Mouse (Mus musculus) forebrain, embryonic 10.5 days (tissue): ENCODE results near the gene Crygs. TPM values are rescaled to one million over a fixed set of nuclear protein-coding genes. Genes with fewer than 3 reads are reported as not detected.
"Not testable (repeated sequence)": the region's sequence is repeated elsewhere in the genome, so short reads cannot be mapped to it uniquely, and the experiment has no call there.

ENCODE experiments used
- DNase-seq: peaks from one replicate; pipeline ENCODE4 v3.0.0-alpha.2; 2017; ENCODE audit warnings: low spot score; ENCODE audit errors: extremely low spot score
- H3K27ac ChIP-seq: fragments of 300-500 bp; sonication (generic); 2 replicates; pipeline ENCODE4 v1.5.1; 2016; ENCODE audit warnings: mild to moderate bottlenecking
- H3K27me3 ChIP-seq: fragments of 300-500 bp; sonication (generic); 2 replicates; pipeline ENCODE4 v1.6.1; 2016; ENCODE audit warnings: mild to moderate bottlenecking; ENCODE audit not compliant: poor library complexity, severe bottlenecking
- H3K36me3 ChIP-seq: fragments of 300-500 bp; sonication (generic); replicated peaks from 2 replicates; pipeline ENCODE4 v1.6.1; 2016; ENCODE audit warnings: mild to moderate bottlenecking, moderate library complexity
- H3K4me1 ChIP-seq: fragments of 300-500 bp; sonication (generic); 2 replicates; pipeline ENCODE4 v1.6.1; 2016
- H3K4me3 ChIP-seq: fragments of 300-500 bp; sonication (generic); 2 replicates; pipeline ENCODE4 v1.5.1; 2016; ENCODE audit warnings: mild to moderate bottlenecking, moderate library complexity
- H3K9me3 ChIP-seq: fragments of 300-500 bp; sonication (generic); 2 replicates; pipeline ENCODE4 v1.6.1; 2016; ENCODE audit warnings: mild to moderate bottlenecking, moderate library complexity
- WGBS: fragments of 180-500 bp; shearing (Covaris S2); methylation state at CpG from one replicate; pipeline ENCODE4 v1.1.7; 2016; 5-methylcytosine and 5-hydroxymethylcytosine counted together
- polyA plus RNA-seq: library from polyadenylated mRNA; unstranded; fragments of >200 nt; fragmentation: Nextera tagmentation; extraction: Ambion mirVana; gene quantifications from 2 replicates; pipeline ENCODE4 v1.2.1, GENCODE M21; 2016

Gene Crygs
- polyA plus RNA-seq, 1 experiment from 2014 or later: not detected

DNA sequence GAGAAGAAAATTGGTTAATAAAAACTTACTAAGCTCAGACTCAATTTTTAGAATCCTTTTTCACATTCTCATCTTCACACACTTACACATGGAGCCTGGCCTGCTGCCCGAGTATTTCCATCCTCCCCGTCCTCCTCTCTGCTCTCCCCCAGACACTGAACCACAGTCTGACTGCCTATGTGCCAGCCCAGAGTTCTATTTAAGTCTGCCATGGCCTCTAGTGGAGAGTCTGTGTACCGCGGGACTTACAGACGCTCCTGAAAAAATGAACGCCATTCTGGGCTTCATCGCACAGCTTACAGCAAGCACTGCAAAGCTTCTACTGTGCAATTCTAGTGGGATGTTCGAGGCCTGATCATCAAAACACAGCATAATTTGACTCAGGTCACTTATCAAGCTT lies 9.4 kb upstream of the Crygs start:
- Histone ChIP-seq H3K9me3 (no peaks in the 10 kb centered on the region), H3K27ac (no peak overlapping the region), H3K4me3 (no peak overlapping the region), H3K36me3 (peaks cover 36% of the 10 kb centered on the region), H3K4me1 (no peaks in the 10 kb centered on the region), H3K27me3 (no peaks in the 10 kb centered on the region)
- 62% methylated on average over 8 of the region's 8 CpGs for WGBS
- DNase-seq: no peak

DNA sequence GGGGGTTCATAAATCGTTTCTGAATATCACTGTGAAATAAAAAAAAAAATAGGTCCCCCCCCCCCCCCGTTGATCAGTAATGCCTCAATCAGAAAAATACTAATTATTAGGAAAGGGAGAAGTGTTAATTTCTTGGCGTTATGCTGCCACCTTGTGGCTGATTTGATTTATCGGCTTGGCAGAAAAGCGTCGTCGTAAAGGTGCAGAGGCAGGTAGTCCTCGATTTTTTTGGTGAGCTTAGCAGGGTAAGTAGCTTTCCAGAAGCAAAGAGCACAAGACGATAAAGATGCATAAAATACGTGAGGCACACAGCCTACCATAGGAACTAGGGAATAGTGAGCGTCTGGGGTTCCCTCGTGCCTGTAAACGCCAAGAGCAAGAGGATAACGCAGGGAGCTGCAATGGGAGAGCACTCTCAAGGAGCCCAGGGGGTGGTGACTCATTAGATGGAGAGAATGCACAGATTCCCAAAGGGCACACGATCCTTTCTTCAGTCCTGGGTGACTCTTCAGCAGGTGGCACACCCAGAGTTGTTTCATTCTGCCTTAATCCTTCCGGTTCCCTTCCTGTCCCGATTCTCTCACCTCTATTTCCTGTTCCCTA lies 3.8 kb downstream of the Crygs start:
- no peaks in the 10 kb centered on the region for H3K4me1 ChIP-seq
- 14% methylated on average over 17 of the region's 17 CpGs for WGBS
- no peak for DNase-seq
- H3K27ac ChIP-seq: no peak overlapping the region
- H3K36me3 ChIP-seq: no peaks in the 10 kb centered on the region
- no peaks in the 10 kb centered on the region for H3K9me3 ChIP-seq
- peaks cover 49% of the 10 kb centered on the region for H3K27me3 ChIP-seq
- H3K4me3 ChIP-seq: no peak overlapping the region

DNA sequence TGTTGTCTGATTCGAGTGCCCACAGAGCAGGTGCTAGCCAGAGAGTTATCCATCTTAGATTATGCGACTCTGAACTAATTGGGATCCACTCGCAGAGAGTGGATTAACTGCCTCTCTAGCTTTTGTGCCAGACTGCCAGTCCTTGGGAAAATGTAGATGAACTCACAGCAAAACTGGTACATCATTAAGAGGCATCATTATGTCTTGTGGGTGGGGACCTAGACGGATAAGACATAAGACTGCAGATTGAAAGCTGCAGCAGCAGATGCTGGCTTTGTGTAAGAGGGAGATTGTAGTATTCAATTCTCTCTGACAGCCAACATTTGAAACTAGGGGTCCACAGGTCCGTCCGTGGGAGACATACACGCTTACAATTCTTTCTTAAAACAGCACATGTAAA lies 8.6 kb downstream of the Crygs start:
- H3K27me3 ChIP-seq: peaks cover 66% of the 10 kb centered on the region
- no peak for DNase-seq
- 88% methylated on average over 7 of the region's 7 CpGs for WGBS
- H3K4me1 ChIP-seq: peaks cover 25% of the 10 kb centered on the region
- no peak overlapping the region for H3K27ac ChIP-seq
- H3K9me3 ChIP-seq: 0 out of 2 replicates have a peak, but pooled peaks cover 6% of the 10 kb centered on the region
- no peaks in the 10 kb centered on the region for H3K36me3 ChIP-seq
- H3K4me3 ChIP-seq: no peak overlapping the region

DNA sequence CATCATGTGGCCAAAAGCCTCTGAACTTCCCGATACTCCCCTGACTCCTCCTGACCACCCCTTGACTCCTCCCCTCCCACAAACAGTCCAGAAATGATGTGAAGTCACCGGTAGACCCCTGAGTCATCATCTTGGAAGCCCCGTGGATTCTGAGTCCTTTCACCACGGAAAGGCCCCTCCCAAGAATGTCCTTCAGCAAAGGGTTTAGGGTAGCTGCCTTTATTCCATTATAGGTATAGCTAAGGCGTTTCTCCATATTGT lies 10.6 kb downstream of the Crygs start:
- H3K4me3 ChIP-seq: peak overlapping the region; percentile 12
- DNase-seq: no peak
- H3K36me3 ChIP-seq: no peaks in the 10 kb centered on the region
- 11% methylated on average over 5 of the region's 5 CpGs for WGBS
- peaks cover 27% of the 10 kb centered on the region for H3K4me1 ChIP-seq
- peak overlapping the region; percentile 80 for H3K27ac ChIP-seq
- peaks cover 81% of the 10 kb centered on the region for H3K27me3 ChIP-seq
- 0 out of 2 replicates have a peak, but pooled peaks cover 6% of the 10 kb centered on the region for H3K9me3 ChIP-seq

DNA sequence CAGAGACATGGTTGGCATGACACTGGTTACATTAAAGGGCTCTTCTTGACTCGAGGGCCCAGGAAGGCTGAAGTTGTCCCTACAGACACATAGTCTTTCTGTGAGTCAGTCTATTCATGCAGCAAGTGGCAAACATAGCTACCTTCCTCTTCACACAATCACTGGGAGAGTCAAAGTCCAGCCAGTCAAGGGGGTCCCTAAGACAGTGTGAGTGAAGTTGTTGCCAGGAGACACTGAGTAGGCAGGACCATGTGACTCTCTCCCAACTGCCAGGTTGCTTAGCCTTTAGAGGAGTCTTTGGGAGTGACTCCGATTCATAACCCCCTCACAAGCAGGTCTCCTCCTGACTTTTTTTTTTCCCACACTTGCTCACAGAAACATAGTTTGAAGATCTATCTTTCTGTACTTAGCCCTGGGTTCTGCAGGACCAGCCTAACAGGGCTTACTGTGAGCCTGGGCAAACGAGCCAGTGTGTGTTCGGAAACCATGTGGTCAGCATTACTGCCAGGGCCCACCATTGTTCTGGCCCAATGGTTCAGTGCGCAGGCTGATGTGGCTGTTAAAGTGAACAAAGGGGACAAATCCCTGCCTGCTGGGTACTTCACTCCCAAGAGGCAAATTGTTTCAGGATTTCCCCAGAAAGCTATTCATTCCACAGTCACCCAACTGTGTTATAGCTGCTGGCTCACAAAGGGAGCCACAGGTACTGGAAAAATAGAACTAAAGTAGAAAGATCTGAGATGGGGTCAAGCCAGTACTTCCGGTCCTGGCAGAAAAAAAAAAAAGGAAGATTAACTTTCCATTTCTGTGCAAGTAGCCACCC lies 11.1 kb downstream of the Crygs start:
- Histone ChIP-seq H3K4me3 (peak overlapping the region; percentile 12), H3K4me1 (peaks cover 32% of the 10 kb centered on the region), H3K27me3 (peaks cover 81% of the 10 kb centered on the region), H3K27ac (peak overlapping the region; percentile 80), H3K9me3 (0 out of 2 replicates have a peak, but pooled peaks cover 6% of the 10 kb centered on the region), H3K36me3 (no peaks in the 10 kb centered on the region)
- 9% methylated on average over 6 of the region's 6 CpGs for WGBS
- DNase-seq: peak; percentile 81

DNA sequence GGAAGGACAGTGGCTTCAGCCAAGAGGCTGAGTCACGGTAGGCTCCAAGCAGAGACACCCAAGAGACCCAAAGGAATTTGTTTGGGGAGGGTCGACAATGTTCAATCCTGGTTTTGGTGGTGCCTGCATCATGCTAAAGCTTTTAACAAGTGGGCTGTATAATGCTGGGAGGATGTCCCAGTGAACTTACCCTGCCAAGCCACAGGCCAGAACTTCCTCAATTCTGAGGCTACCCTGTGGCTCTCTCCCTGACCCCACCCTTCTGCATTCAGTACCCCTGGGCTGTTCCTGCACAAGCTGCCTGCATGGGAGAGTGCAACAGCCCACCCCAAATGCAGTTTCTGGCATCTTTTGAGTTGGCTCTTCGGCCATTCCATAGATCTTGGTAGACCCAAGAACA lies 12.9 kb downstream of the Crygs start:
- Histone ChIP-seq H3K9me3 (0 out of 2 replicates have a peak, but pooled peaks cover 6% of the 10 kb centered on the region), H3K27ac (no peak overlapping the region), H3K36me3 (no peaks in the 10 kb centered on the region), H3K27me3 (peaks cover 84% of the 10 kb centered on the region), H3K4me1 (peaks cover 32% of the 10 kb centered on the region), H3K4me3 (no peak overlapping the region)
- no peak for DNase-seq
- 79% methylated on average over 3 of the region's 3 CpGs for WGBS

DNA sequence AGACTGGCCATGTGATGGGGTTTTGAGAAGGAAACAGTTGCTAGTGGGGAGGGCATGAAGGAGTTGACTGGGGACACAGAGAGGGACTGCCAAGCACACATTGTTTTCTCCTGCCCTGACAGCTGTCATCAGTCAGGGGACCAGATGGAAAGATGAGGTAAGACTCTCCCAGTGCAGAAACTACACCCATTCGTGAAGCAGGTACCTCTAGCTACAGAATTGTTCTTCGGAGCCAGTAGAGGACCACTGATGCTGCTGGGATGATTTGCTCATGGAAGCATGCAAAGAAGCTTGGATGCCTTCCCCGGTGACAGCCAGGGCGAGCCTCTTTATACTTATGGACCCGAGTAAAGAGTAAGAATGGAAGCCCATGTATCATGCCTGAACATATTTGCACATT lies 13.9 kb downstream of the Crygs start:
- Histone ChIP-seq H3K9me3 (0 out of 2 replicates have a peak, but pooled peaks cover 6% of the 10 kb centered on the region), H3K27ac (no peak overlapping the region), H3K36me3 (no peaks in the 10 kb centered on the region), H3K27me3 (peaks cover 84% of the 10 kb centered on the region), H3K4me1 (peaks cover 32% of the 10 kb centered on the region), H3K4me3 (no peak overlapping the region)
- DNase-seq: no peak
- 82% methylated on average over 5 of the region's 5 CpGs for WGBS

DNA sequence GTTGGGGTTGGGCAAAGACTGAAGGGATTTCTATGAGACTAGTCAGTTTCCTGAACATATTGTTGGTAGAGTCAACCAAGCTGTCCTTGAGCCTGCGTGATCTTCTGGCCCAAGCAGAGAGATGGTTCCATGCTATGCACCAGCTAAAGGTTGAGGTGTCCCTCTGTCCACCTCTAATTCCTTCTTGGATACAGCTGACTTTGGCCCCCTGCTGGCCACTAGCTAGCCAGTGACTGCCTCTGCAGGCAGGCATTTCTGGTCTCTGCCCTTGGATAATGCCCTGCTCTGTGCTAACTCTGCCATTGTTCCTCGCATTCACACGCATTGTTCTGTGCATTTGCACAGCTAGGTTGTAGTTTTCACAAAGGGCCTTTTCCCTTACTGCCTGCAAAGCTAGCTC lies 15.9 kb downstream of the Crygs start:
- Histone ChIP-seq H3K27ac (no peak overlapping the region), H3K36me3 (no peaks in the 10 kb centered on the region), H3K4me3 (no peak overlapping the region), H3K27me3 (peaks cover 89% of the 10 kb centered on the region), H3K4me1 (peaks cover 36% of the 10 kb centered on the region), H3K9me3 (no peaks in the 10 kb centered on the region)
- peak; percentile 29 for DNase-seq
- WGBS: 69% methylated on average over 3 of the region's 3 CpGs

DNA sequence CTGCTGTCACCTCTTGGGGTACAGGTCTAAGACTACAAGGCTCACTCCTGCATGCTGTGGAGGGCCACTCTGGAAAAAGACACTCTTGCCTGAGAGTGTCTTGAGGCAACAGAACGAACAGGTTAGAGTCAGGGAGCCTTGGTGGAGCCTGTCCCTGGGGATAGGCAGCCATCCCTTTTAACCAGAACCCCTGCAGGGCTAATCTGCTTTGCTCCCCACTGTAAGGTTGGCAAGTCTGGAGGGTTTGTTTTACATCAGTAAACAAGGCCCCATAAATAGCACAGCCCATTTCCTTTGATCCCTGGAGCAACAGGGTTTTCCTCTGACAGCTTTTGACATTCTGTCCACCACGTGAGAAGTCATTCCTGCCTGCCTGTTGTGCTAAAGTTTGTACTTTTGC lies 20.1 kb downstream of the Crygs start:
- H3K27me3 ChIP-seq: peaks cover 66% of the 10 kb centered on the region
- no peak overlapping the region for H3K4me3 ChIP-seq
- H3K36me3 ChIP-seq: no peaks in the 10 kb centered on the region
- DNase-seq: no peak
- 3% methylated on average over 2 of the region's 2 CpGs for WGBS
- no peak overlapping the region for H3K27ac ChIP-seq
- H3K9me3 ChIP-seq: no peaks in the 10 kb centered on the region
- H3K4me1 ChIP-seq: peaks cover 29% of the 10 kb centered on the region

DNA sequence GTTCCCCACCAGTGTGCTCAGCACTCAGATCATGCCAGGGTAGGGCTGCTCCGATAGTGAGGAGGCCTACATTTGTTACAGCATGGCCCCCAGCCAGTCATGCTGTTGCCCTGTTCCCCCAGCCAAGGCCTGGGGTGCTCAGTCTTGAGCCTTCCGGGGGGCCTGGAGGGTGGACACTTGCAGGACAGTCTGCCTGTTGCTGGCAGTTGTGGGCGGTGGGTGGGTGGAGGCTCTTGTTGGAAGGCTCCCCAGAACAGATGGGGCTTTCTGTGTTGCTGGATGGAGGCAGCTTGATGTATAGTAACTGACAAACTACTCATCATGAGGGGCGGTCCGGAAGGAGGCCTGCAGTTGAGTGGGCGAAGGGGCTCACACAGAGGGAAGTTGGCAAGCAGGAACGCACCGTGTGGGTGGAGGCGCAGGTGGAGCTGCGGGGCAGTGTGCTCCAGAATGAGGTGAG lies 21.4 kb downstream of the Crygs start:
- 75% methylated on average over 10 of the region's 10 CpGs for WGBS
- no peak overlapping the region for H3K4me3 ChIP-seq
- H3K27me3 ChIP-seq: peaks cover 53% of the 10 kb centered on the region
- H3K36me3 ChIP-seq: no peaks in the 10 kb centered on the region
- peaks cover 21% of the 10 kb centered on the region for H3K4me1 ChIP-seq
- H3K9me3 ChIP-seq: no peaks in the 10 kb centered on the region
- DNase-seq: no peak
- no peak overlapping the region for H3K27ac ChIP-seq

DNA sequence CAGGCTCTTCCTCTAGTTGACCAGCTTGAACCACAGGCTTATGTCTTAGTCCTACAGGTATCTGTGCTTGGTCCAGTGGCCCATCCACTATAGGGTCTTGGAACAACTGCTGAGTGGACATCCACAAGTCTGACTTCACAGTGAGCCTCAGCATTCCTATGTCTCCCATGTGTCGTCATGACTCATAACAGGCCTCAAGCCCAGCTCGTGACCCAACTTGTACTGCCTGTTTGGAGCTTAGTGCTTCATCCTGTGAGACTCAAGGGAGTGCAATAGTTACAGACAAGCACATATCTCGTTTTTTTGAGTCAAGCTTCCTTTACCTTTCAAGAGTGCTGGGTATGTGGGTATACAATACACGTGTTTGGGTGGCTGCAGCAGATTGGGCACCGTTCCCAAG lies 28.7 kb downstream of the Crygs start:
- H3K4me3 ChIP-seq: no peak overlapping the region
- DNase-seq: no peak
- WGBS: 83% methylated on average over 5 of the region's 5 CpGs
- no peak overlapping the region for H3K27ac ChIP-seq
- no peaks in the 10 kb centered on the region for H3K36me3 ChIP-seq
- no peaks in the 10 kb centered on the region for H3K4me1 ChIP-seq
- H3K27me3 ChIP-seq: no peaks in the 10 kb centered on the region
- peaks cover 18% of the 10 kb centered on the region; the same call in 1 of the 2 replicates for H3K9me3 ChIP-seq

DNA sequence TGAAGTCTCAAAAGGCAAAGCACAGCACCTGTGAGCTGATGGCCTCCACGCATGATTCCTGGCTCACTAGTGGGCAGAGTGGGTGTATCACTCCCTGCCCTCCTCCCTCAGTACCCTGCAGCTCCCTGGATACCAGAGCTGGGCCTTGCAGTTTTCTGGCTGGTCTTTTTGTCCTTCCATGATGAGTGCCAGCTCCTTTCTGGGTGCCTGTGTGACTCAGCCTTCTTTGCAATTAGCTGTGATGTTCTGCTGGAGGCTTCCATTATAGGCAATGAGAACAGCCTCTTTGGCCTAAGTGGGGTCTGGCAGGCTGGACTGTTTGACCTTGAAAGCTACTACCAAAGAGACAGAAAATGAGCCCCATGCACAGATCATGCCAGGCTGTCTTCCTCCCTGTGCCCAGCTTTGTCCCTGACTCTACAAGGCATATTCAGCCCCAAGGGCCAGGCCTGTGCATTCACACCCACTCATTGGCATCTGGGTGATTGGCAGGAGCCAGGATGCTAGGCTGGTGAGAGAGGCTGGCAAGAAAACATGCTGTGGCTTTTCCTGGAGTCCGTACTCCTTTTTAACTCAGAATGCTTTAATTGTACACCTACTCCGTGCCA lies 32.0 kb downstream of the Crygs start:
- Histone ChIP-seq H3K4me3 (no peak overlapping the region), H3K27ac (no peak overlapping the region), H3K27me3 (no peaks in the 10 kb centered on the region), H3K9me3 (peaks cover 18% of the 10 kb centered on the region; the same call in 1 of the 2 replicates), H3K36me3 (no peaks in the 10 kb centered on the region), H3K4me1 (no peaks in the 10 kb centered on the region)
- 93% methylated on average over 3 of the region's 3 CpGs for WGBS
- no peak for DNase-seq

DNA sequence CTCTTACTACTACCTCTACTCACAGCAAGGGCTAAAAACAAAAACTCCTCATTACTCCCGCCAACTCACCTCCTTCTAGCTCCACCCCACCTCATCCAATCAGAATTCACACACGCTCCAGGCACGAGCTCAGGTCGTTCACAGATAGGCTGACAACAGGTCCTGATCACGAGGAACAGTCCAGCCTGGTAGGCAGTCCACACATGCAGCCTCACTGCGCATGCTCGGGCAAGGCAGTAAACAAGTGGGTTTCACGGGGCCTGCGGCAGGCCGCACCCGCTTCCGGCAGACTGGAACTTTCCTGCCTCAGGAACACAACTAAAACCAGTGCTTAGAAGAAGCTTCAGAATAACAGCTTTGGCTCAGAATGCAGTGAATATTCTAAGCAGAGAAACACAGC lies 33.1 kb downstream of the Crygs start:
- H3K36me3 ChIP-seq, H3K27me3 ChIP-seq, H3K27ac ChIP-seq, DNase-seq, H3K4me1 ChIP-seq, H3K4me3 ChIP-seq: not testable (repeated sequence)
- 92% methylated on average over 12 of the region's 12 CpGs for WGBS
- peaks cover 18% of the 10 kb centered on the region; the same call in 1 of the 2 replicates for H3K9me3 ChIP-seq
